Mouse (Mus musculus): ENCODE measurements around the gene Sfmbt1. TPM values are rescaled to one million over a fixed set of nuclear protein-coding genes. Genes with fewer than 3 reads are reported as not detected.

The Sfmbt1 gene
- total and polyA plus RNA-seq, 3 experiments = 9.4 to 33.0 (median 13.7) TPM

- Histone ChIP-seq H3K4me1 (ENCODE audit: control insufficient read depth in 1 of 2, insufficient read depth in 2 of 2, low read length in 2 of 2) (peaks cover 5 to 9% of the 10 kb centered on the region in 2 experiments; a peak in 3 of 4 replicates), H3K9ac (ENCODE audit: control insufficient read depth, low read depth, low read length, poor library complexity, severe bottlenecking) (no peak overlapping the region), H3K9me3 (replicated peaks; ENCODE audit: insufficient read depth, low read length) (no peaks in the 10 kb centered on the region), H3K4me3 (ENCODE audit: control insufficient read depth in 1 of 2, insufficient read depth in 1 of 2, low read depth in 2 of 2, low read length in 2 of 2) (no peak overlapping the region), H3K79me2 (ENCODE audit: control insufficient read depth, insufficient read depth, low read length, poor library complexity) (no peaks in the 10 kb centered on the region), H3K27ac (ENCODE audit: control insufficient read depth, low read depth, low read length) (no peak overlapping the region), H3K27me3 (ENCODE audit: control insufficient read depth in 1 of 2, insufficient read depth in 2 of 2, low read length in 2 of 2) (no peaks in the 10 kb centered on the region), H3K36me3 (ENCODE audit: control insufficient read depth in 1 of 2, insufficient read depth in 2 of 2, low read length in 2 of 2) (peaks cover 2 to 11% of the 10 kb centered on the region in 2 experiments; a peak in 3 of 4 replicates)
- TF ChIP-seq NELFE (IDR thresholded peaks at IDR 0.05; ENCODE audit: low read depth, low read length) (no peak), USF1 (IDR thresholded peaks at IDR 0.05; ENCODE audit: low read depth, low read length) (no peak), RAD21 (IDR thresholded peaks at IDR 0.05; ENCODE audit: low read depth, low read length) (no peak), ZKSCAN1 (IDR thresholded peaks at IDR 0.05; ENCODE audit: low read depth, low read length) (no peak)
- DNase-seq (ENCODE audit: low read depth, low spot score) = no peak
Observed at GRCm38 (mm10) chr14:30670161-30670560, 44.5 kb upstream of the Sfmbt1 start.

DNA sequence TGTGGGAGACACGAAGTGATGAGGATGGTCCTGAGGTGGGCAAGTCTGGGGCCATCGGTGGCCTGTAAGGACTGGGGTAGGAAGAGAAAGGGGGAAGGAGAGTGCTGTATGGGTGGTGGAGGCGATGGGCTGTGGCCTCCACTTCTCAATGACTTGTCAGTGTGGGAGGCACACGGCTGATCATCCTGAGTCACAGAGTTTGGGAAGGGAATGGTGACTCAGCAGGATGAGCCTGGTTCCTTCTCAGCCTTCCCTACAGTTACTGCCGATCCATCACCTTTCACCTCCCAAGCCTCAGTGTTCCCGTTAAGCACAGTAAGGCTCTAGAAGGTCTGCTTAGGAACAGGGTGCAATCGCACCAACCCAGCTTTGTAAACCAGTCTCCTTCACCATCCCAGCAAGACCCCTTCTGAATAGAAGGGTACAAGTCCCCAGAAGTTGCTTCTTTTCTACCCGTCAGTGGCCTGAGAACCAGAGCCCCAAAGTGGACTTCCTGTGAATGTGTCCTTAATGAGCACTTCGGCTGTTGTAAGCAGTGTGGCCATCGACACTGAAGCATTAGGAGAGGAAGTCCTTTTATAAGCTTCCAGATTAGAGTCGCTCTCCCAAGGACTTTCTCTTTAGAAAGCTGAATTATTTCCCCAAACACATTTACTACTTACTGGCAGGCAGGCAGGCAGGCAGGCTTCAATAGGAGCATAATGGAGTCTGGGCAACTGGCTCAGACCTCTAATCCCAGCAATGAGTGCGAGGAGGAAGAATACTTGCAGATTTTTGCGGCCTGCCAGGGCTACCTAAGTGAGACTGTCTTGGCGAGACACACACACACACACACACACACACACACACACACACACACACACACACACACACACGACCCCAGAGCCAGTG, 43.3 kb upstream of the Sfmbt1 start:
- DNase-seq (ENCODE audit: low read depth, low spot score) = peak; percentile 8
- Histone ChIP-seq H3K27ac (ENCODE audit: control insufficient read depth, low read depth, low read length) (no peak overlapping the region), H3K27me3 (ENCODE audit: control insufficient read depth in 1 of 2, insufficient read depth in 2 of 2, low read length in 2 of 2) (no peaks in the 10 kb centered on the region), H3K36me3 (ENCODE audit: control insufficient read depth in 1 of 2, insufficient read depth in 2 of 2, low read length in 2 of 2) (peaks cover 2 to 15% of the 10 kb centered on the region in 2 experiments), H3K79me2 (ENCODE audit: control insufficient read depth, insufficient read depth, low read length, poor library complexity) (no peaks in the 10 kb centered on the region), H3K9me3 (replicated peaks; ENCODE audit: insufficient read depth, low read length) (no peaks in the 10 kb centered on the region), H3K4me3 (ENCODE audit: control insufficient read depth in 1 of 2, insufficient read depth in 1 of 2, low read depth in 2 of 2, low read length in 2 of 2) (no peak overlapping the region), H3K4me1 (ENCODE audit: control insufficient read depth in 1 of 2, insufficient read depth in 2 of 2, low read length in 2 of 2) (peaks cover 9 to 10% of the 10 kb centered on the region in 2 experiments), H3K9ac (ENCODE audit: control insufficient read depth, low read depth, low read length, poor library complexity, severe bottlenecking) (no peak overlapping the region)
- TF ChIP-seq CHD1 (IDR thresholded peaks at IDR 0.05; ENCODE audit: low read depth, low read length) (no peak), SIN3A (IDR thresholded peaks at IDR 0.05; ENCODE audit: low read length) (no peak), CHD2 (IDR thresholded peaks at IDR 0.05; ENCODE audit: low read length) (no peak), MEF2A (IDR thresholded peaks at IDR 0.05; ENCODE audit: extremely low read depth, insufficient replicate concordance, low read depth, low read length, poor library complexity, severe bottlenecking) (no peak), RAD21 (IDR thresholded peaks at IDR 0.05; ENCODE audit: low read depth, low read length) (no peak), TCF12 (IDR thresholded peaks at IDR 0.05; ENCODE audit: low read depth, low read length) (no peak), SMC3 (IDR thresholded peaks at IDR 0.05; ENCODE audit: low read depth, low read length) (no peak), MAFK (IDR thresholded peaks at IDR 0.05; ENCODE audit: borderline replicate concordance, low read depth, low read length) (no peak), E2F4 (IDR thresholded peaks at IDR 0.05; ENCODE audit: borderline replicate concordance, low read depth, low read length) (no peak), NELFE (IDR thresholded peaks at IDR 0.05; ENCODE audit: low read depth, low read length) (no peak), TBP (IDR thresholded peaks at IDR 0.05; ENCODE audit: low read depth, low read length) (no peak), BHLHE40 (IDR thresholded peaks at IDR 0.05; ENCODE audit: borderline replicate concordance, low read depth, low read length) (no peak), POLR2AphosphoS5 (IDR thresholded peaks at IDR 0.05; ENCODE audit: borderline replicate concordance, low read depth, low read length) (no peak), ZKSCAN1 (IDR thresholded peaks at IDR 0.05; ENCODE audit: low read depth, low read length) (no peak), KAT2A (conservative IDR thresholded peaks at IDR 0.05; ENCODE audit: low read depth, low read length) (no peak), ZC3H11A (IDR thresholded peaks at IDR 0.05; ENCODE audit: low read depth, low read length) (no peak), POLR2AphosphoS2 (IDR thresholded peaks at IDR 0.05; ENCODE audit: low read length) (no peak), ZNF384 (IDR thresholded peaks at IDR 0.05; ENCODE audit: low read depth, low read length) (no peak), USF1 (IDR thresholded peaks at IDR 0.05; ENCODE audit: low read depth, low read length) (no peak), UBTF (IDR thresholded peaks at IDR 0.05; ENCODE audit: borderline replicate concordance, insufficient read depth, low read depth, low read length) (no peak)

Data from MEL (cell line).